Mouse (Mus musculus) A20 (cell line): Measurements from ENCODE around the gene Irak1bp1.
A peak's percentile ranks its signal among the peaks of the same experiment; 100 is the strongest.

Source experiments
- DNase-seq: peaks from one replicate; pipeline ENCODE4 v3.0.0-alpha.2; 2011; ENCODE audit warnings: low read depth, low spot score

Gene Irak1bp1

DNA sequence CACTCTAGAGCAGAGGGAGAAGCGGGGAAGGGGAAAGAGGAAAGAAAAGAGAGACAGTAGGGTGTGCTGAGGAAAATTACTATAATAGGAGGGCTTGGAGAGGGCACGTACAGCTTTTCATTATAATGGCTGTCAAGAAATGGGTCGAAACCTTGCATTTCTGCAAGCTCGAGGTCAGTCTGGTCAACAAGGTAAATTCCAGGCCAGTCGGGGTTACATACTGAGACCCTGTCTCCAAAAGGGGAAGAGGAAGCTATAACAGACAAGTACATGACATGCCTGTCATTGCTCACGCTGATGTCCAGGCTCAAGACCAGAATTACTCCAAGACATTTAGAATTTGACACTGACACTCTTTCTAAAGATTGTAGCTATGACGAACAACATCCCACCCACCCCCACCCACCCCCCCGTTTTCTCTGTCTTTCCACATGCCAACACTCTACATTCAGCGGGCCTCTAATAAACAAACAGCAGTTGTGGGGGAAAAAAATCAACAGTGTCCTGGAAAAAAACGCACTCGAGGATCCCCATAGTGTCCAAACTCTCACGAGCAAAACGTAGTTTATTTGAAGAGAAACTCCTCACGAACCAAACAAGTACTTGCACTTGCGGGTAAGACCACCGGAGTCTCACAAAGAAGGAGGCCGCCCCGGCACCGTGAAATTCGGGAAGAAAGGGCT is at the start of gene Irak1bp1:
Irak1bp1 (plus strand) TSS at position 534 of the 683 bp plus-strand sequence.
- DNase-seq = peak; percentile 75

DNA sequence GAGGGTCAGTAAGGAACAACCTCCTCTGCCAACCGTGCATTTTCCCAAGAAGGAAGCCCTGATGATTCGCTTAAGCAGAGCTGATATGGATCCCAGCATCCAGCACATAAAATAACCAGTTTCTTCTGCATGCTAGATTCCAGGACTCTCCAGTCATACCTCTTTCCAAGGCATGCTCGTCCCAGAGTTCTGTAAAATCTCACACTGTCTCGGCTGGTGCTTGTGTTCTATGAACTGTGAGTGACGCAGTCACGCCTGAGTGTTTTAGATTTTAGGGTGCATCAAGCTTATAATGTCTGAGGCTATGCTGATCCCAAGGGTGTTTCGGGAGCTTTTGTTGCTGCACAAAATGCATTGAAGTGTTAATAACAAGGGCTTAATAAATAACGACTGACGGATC is 41.0 kb upstream of the Irak1bp1 start:
- DNase-seq = no peak

DNA sequence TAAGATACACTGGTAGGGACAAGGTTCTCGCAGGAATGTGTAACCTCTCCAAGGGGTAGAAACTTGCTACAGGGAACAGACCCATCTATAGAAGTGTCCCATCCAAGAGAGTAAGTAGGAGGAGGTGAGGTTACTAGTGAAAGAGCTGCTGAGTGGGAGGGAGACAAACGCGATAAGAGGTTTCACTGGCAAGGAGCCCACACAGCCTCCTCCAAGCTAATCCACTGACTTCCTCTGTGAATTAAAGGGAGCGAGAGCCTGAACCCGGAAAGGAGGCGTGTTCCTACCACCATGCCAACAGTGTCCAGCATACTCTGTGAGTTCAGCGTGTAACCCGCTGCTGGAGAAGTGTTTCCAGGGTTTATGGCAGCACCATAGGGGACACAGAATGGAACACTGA is 29.0 kb upstream of the Irak1bp1 start:
- DNase-seq = no peak

DNA sequence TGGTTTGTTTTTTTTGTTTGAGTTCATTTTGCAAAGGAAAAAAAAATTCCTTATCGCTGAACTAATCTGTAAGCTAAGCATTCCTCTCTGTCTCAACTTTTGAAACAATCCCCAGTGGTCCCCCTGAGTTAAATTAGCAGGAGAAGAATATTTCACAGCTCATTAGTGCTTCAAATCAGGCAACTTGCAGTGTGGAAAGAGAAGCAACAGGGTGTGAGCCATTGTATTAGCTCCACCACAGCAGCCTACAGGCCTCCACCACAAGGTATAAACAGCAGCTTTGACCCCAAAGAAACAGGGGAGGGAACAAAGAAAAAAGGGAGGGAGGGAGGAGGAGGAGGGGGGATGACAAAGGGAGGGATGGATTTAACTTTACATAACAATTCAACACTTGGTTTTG is 22.2 kb upstream of the Irak1bp1 start:
- no peak for DNase-seq

DNA sequence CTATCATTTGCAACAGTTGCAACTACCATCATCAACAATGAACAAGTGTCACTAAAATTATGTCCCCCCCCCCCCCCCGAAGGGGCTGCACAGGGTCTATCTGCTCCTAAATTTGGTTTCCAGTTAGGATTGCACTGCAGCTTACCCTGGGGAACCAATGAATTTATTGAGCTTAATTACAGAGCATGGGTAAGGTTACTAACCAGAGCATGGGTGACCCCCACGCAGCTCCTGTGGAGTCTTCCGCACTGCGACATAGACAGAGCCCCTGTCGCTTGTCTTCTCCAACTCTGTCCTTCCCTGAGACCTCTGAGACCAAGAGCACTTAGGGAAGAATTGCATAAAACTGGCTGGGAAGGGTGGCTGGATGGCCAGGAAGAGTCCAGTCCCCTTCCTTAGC is 21.7 kb upstream of the Irak1bp1 start:
- DNase-seq = no peak

DNA sequence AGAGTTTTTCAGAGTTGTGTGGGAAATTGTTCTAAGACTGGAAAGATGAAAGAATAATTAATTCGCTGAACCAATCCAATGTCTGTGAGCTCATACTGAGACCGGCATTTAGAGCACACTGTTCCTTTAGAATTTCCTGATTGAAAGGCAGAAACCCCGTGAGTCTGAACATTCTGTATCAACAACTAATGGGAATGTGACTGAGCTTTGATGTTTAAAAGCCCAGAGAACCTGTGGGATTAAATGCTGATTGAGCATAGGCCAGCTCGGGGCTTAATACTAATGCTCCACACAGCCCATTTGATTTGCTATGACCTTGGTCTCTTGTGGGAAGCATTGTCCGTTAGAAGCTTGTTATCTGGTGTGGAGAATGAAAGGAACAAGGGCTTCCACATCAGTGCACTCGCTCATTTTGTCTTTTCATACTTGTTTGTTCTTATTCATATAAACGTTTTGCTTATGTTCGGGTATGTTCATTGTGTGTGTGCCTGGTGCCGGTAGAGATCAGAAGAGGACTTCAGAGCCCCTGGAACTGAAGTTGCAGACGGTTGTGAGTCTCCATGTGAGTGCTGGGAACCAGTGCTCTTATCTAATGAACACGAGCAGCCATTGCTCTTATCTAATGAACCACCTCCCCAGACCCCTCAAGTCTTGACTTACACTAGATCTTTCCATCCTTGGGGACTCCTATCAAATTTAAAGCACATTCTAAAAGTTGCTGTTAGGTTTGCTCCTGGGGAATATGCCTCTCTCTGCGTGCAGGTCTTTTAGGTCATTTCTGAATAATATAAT is 17.0 kb upstream of the Irak1bp1 start:
- DNase-seq = no peak

DNA sequence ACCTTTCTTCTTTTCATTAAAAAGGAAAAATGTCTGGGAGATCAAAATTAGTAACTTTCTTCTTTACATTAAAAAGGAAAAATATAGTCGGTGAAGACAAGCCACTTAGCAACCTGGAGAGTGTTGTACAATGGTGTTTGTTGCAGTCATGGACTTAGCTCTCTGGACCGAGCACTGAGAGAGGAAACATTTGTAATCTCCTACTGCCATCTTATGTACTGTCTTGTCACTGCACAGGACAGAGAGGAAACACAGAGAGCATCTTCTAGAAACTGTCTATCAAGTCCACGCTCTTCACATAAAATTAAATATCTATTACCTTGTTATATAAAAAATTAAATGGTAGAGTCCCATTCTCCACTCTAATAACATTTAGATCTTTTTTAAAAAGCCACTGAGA is 14.8 kb upstream of the Irak1bp1 start:
- DNase-seq = peak; percentile 54

DNA sequence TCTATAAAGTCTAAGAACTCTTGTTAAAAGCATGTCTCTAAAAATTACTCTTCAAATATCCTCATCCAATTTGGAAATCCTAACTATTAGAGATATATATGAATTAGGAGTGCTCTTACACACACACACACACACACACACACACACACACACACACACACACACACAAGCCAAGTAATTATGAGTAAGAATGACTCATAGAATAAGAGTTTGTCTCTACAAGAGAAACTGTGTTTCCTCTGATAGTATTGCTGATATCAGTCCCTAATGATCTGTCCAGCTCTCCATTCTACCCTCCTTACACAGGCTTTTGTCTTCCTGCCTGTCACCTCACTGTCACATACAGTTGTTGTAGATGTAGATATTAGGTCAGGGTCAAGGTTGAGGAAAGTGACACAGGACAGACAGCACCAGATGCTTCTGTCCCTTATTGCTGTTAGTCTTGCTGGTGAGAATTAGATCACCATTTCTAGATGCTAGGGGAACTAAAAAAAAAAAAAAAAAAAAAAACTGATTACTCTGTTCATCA is 14.0 kb upstream of the Irak1bp1 start:
- no peak for DNase-seq

DNA sequence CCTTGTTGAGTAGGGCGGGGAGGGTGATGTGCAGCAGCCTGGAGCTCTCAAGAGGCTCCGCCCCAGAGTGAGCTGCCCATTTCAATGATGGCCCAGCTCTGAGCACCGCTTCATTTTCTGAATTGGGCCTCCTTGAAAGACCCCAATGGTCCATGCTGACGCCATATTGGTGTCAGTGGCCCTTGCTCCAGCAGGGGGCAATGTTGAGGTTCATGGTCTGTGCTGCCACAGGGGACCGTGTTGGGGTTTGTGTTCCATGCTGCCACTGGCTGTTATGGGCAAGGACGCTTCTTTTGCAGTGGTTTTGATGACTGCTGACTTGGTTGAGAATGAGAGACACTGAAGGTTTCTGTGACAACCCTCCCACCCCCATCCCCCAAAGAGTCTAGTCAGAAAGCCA is 2.9 kb upstream of the Irak1bp1 start:
- no peak for DNase-seq

DNA sequence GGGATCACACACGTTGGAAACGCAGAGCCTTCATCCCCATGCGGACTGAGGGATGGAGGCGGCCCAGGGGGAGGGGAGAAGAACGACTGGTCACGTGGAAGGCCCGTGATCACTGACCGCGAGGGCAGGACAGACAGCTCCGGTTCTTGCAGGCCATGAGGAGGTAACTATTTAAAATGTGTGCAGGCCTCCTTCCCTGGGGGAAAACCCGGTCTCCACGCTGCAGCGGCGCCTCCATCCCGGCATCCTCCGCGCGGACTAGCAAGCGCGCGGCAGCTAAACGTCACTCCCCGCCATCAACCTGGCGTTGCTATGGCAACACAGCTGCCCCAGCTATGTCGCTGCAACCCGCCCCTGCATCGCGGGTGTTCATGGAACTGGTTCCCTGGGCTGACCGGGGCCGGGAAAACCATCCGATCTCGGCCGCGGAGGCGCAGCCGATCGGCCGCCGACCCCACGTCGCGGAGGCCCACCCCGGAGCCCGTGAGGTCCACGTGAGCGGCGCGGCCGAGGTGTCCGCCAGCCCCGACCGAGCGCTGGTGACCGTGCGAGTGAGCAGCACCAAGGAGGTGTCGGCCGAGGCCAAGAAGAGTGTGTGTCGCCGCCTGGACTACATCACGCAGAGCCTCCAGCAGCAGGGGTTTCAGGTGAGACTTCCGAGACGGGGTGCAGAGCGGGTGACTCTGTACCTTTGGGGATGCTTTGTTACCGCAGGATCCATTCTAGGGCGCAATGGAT is 522 bp downstream of the Irak1bp1 start:
- DNase-seq = peak; percentile 98

DNA sequence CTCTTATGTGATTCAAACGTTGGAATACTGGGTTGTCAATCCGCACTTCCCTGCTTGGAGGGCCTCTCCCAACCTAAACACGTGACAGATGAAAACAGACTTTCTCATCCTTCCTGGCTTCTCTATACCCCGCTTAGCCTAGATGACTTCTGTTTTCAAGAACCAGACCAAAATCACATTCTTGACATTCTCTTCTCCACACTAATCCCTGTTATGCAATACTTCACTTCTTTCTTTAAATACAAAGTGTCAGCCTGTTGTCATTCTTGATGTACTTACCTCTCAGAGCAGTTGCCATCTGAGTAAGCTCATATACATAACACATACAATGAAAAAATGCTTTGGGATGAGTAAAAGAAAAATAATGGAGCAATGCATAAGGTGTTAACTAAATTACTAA is 2.6 kb downstream of the Irak1bp1 start:
- DNase-seq = no peak

DNA sequence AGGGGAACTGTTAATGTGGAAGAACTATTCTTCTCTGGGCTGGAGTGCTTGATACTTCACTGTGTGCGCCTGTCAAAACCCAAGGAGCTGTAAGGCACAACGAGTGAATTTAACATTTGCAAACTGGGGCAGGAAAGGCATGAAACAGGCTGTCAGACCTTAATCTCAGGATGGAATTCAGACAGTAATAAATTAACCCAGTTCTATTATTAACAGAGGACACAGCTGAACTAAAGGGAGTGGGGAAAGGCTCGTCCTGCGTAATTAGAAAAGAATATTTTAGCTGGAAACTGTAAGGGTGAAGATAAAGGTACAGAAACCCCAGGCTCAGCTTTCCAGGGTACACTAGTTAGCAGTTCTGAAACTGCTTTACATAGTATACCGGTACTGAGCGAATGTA is 6.6 kb downstream of the Irak1bp1 start:
- DNase-seq = no peak

DNA sequence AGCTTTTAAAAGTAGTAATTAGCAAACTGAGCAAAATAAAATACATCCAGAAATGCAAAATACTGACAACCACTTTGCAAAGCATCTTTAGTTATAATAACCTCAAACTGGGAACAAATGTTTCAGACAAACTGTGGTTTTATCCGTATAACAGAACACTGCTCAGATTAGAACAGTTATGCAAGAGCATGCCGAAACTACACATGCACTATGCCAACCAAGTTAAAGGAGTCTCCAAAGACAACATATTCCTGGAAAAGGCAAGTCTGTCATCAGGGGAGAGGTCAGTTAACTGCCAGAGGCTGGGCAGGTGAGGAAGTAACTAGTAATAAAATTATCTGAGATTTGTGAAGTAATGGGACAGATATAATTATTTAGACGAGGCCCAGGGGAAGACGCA is 13.3 kb downstream of the Irak1bp1 start:
- no peak for DNase-seq

DNA sequence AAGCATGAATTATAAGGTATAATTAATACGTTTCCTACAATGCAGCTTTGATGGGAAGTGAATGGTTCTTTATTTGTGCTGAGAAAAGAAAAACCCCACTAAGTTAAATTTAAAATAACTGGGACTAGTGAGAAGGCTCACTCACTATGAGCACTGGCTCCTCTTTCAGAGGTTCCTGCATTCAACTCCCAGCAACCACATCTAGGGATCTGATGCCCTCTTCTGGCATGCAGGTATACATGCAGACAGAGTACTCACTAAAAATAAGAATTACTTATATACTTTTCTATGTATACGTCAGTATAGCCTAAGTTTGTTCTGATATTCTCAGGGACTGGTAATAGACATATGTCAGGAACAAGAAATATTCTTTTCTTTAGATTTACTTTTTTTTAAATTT is 24.7 kb downstream of the Irak1bp1 start:
- peak; percentile 49 for DNase-seq

DNA sequence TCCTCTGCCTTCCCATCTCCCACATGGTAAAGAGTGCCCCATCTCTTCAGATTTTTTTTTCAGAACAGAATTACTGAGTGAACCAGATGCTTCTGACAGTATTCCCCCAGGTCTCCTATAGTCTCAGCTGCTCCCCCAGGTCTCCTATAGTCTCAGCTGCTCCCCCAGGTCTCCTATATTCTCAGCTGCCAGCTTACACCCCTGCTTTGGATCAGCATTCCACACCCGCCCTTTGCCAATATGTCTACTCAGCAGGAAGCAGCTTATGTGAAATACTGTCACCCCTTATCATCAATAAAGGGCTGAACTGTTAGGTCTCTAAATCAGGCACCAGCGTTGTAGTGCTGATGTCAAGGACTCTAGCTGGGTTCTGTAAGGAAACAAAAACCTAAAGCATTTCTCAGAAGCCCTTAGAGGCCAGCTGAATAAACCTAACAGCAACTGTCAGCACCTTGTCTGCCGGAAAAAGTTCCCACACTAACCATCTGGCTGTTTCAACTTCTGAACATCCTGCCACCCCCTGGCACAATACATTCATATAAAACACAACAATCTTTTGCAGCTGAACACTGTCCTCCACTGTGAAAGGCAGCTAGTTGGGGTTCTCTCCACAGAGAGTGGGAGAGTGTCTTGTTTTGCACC is 25.8 kb downstream of the Irak1bp1 start:
- no peak for DNase-seq

DNA sequence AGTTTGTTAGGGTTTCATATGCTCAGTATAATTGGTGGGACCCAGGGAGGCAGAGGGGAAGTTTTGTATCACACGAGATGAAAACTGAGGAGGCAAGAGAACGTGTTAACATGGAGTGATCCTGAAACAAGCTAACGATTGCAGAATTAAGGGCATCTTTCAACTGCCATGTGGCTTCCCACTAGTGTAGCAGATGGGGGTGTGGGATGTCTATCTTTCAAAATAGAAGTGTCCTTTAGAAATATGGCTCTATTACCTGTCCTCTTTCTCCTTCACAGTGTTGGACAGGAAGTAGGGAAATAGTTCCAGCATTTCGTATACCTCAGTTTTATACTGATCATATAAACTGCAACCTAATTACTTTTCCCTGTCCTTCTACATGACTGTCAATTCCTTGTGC is 26.9 kb downstream of the Irak1bp1 start:
- no peak for DNase-seq

DNA sequence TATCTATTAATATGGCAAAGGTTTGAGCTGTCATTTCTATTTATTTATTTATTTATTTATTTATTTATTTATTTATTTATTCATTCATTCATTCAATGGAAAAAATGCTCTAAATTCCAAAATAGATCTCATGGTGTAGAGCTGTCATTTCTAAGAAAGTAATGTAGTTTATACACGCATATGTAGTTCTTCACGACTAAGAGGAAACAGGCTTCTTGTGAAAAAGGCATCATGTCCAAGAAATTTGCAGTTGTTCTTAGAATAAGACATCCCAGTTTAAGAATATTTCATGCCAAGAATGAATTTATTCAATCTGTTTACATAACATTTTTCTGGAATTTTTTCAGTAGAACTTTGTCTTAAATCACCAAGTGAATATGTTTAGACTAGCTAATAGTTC is 31.5 kb downstream of the Irak1bp1 start:
- DNase-seq = no peak

DNA sequence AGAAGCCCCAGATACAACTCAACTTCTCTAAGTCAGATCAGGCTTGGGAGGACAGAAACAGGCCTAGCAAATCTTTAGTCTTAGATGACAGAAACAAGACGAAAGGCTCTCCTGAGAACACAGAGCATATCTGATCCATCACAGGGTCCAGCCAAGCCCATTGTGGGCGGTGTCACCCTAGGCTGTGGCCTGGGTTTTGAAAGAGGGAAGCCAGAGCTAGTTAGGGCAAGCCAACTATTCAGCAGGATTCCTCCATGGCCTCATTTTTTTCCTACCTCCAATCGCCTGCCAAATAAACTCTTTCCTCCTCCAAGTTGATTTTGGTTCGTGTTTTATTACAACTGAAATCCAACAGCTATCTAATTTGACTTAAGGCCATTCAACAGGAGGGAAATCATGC is 32.0 kb downstream of the Irak1bp1 start:
- DNase-seq = no peak

DNA sequence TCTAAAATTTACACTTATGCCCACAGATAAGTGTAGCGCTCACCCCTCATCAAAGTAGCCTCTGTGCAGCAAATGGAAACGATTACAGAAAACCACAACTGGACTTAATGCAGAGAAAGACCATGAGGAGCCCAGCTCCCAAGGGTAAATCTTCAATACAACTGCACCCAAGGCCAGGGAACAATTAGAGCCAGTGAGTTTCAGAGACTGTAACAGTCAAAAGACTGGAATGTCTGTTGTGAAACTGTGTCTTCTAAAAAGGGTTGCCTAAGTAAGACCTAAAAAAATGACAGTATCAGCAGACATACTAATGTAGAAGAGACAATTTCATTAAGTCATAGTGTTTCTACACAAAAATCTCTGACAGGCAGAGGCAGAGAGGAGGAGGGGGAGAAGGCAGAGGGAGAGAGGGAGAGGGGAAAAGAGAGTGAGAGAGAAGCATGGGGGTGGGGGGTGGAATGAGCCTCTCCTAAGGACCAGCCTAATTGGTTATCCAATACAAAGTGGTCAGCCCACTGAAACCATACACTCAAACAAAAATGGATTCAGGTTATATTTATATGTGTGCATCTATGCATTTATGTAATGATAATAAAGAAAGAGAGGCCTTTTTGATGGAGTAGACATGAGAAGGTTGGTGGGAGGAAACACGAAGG is 32.6 kb downstream of the Irak1bp1 start:
- DNase-seq = no peak

DNA sequence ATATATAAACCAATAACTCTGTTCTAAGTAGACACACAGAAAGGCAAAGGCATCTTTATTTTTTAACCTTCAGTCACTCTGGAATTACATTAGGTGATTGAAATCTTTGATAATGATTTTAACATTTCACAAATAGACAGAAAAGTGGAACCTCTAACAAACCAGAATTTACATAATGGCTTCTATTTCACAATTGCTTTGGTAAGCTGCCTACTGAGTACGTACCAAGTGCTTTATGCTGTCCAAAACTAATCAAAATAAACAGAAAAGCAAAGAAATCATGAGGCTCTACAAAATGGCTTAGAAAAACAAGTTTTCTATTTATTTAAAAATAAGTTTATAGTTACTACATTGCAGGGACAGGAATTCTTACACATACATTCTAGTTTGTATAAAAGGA is 36.8 kb downstream of the Irak1bp1 start:
- DNase-seq = no peak

DNA sequence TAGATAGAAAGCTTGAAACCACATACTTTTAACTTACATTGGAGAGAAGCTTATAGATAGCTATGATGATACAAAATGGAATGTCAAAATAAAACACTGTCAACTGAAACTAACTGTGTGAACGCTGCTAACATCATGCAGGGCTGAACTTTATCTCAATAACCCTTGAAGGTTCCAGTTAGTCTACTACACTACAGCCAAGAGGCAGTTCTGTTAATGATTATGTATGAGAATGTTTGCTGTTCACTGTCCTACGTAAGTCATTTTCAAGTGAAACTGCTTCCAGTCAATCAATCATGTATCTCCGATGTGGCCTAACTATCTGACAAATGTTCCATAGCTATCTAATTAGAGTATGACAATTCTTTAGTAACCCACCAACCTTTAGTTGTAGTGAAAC is 38.4 kb downstream of the Irak1bp1 start:
- no peak for DNase-seq
